Mouse (Mus musculus) liver, adult (tissue): ENCODE results near the gene Slc1a1.

Source experiments
- GATA4 ChIP-seq: IDR thresholded peaks from 2 replicates; pipeline ENCODE4 v1.6.1; 2014; ENCODE audit warnings: mild to moderate bottlenecking, low read length; ENCODE audit not compliant: insufficient replicate concordance

The Slc1a1 gene

GRCm38 (mm10) chr19:28834798-28835499, at the start of gene Slc1a1:
TSS of gene Slc1a1 (plus strand) at chr19:28835049.
- TF ChIP-seq GATA4: no peak

DNA sequence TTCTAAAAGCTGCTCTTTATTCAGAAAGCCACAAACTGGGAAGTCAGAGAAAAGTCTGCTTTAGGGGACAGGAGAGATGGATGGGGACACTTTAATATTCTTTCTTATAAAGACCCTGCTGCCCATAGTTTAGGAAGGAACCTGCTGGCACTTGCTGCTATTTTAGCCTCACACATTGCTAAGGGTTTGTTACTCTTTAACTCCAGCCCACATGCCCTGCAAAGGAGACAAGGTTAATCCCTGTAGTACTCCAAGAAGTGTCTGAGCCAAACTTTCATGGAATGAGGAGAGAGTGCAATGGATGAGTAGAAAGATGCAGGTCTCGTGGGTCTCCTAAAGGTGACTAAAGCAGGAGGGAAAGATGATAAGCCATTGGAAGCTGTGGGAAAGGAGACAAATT, 44.7 kb upstream of the Slc1a1 start:
- no peak for TF ChIP-seq GATA4

DNA sequence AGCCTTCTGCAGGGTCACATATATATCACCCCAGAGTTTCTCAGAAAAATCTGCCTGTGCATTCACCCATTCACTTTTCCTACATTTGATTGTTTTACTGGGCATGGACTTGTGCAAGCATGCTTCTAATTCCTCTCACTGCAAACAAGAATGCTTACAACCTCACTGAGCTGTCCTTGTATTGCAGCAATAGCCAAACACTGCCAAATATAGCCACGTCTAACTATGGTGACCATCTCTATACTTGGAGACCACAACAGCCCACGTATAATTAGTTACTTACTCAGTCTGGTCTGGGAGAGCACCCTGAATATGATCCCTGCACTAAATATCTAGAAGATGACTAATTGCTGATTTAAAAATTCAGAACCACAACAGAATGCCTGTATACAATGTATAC, 41.5 kb upstream of the Slc1a1 start:
- no peak for TF ChIP-seq GATA4

- TF ChIP-seq GATA4: no peak
Measured at GRCm38 (mm10) chr19:28796146-28796848, 38.6 kb upstream of the Slc1a1 start.

DNA sequence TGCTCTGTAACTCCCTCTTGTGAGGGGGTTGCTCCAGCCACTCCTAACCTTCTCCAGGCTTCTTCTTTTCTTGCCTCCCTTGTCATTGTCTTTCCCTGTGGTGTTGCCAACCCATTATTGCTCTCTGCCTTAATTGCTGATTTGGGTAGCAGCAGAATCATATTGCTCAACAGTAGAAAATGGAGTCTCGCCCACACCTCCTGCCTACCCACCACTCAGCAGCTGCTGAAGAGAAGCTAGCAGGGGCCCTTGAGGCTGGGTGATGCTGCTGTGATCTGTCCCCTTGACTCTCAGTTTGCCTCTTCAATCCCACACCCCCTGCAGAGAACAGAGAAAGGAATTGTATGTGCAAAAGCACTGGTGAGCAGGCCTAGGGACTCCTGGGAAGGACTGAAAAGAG, 37.9 kb upstream of the Slc1a1 start:
- TF ChIP-seq GATA4: no peak

DNA sequence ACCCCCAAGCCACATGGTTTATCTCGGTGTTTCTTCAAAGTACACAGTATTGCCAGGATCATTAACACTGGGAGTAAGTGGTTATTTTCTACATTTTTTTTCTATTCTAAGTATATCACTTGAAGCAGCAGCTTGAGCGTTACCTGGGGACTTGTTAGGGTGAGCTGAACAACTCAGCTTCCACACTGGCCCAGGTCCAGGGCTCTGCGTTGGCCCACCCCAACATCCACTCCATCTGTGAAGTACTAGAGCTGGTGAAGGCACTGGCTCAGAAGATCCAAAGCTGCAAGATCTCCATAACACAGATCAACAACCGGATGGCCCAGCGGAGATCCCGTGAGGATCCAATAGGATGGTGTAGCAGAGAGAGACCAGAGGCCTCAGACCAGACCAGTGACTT, 37.2 kb upstream of the Slc1a1 start:
- no peak for TF ChIP-seq GATA4

GRCm38 (mm10) chr19:28800448-28800847, 34.4 kb upstream of the Slc1a1 start:
- TF ChIP-seq GATA4: no peak

DNA sequence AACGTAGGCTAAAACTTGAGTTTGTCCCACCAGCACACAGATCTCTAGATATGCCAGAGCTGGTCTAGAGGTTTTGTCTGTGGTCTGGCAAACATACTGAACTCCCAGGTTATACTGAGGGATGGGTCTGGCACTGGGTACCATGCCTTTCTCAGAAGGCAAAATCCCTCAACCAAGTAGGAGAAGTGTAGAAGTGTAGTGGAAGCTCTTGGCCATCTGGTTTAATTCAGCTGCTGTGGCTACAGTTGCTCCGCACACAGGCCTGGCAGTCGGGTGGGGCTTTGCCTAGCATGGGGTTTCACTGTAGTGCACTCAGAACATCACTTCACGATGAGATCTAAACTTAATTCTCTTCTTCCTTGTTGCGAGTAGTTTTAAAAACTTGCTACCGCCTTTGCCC, 28.6 kb upstream of the Slc1a1 start:
- TF ChIP-seq GATA4: no peak

DNA sequence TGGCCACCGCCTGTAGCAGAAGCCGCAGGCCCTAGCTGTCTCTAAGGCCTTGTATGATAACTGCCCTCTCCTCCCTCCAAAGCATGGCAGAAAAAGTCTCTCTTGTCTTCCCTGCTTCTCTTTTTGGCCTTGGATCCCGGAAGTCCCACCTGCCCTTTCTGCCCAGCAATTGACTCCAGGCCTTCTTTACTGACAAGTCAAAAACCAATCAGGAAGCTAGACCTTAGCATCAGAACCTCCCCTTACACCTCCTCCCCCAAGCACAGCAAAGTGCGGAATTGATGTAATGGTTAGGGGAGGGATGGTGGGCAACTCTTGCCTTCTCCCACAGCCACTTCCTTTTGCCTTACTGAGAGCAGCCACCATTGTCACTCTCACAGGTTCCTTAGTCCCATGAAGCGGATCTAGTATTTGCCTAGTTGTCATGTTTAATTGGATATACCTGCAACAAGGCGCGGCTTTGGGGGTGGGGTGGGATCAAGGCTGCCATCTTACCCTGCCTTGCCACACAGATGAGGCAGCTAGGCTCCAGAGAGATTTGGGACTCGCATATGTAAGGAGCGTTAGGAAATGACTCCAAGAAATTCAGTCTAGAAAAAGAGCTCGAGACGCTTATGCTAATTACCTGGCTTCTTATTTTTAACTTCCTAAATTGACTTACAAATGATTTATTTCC, 27.9 kb upstream of the Slc1a1 start:
- no peak for TF ChIP-seq GATA4

DNA sequence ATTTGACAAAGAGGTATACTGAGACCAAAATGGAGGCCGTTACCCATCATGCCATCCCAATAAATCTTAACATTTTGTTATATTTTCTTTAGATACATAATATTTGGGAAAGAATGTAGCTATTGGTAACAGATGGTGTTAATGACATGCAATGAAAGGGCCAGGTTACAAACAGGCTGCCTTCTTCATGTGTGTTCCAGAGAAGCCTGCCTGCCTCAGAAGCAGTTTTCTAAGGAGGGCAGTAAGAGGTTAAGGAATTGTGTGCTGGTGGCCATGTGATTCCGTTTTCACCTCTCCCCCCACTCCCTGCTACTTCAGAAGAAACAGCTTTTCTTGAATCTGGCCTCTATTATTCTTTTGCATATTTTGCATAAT, 27.4 kb upstream of the Slc1a1 start:
- no peak for TF ChIP-seq GATA4

DNA sequence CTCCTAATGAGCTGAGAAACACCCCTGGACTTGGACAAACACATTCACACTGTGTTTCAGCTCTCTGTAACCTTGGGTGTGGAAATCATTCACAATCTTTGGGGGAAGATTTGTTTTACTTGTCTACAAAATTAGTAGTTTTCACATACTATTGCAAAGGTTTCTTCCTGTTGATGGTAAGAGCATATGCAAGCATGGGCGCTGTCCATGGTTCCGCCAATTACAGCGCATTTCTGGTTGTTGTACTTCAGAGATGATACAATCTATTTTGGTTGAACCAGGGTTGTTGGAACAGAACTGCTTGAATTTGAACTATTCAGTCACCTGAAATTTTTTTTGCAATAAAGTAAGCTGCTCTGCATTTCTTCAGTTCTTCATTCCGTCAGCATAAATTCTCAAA, 16.6 kb upstream of the Slc1a1 start:
- TF ChIP-seq GATA4: no peak

GRCm38 (mm10) chr19:28827697-28828328, 7.0 kb upstream of the Slc1a1 start:
- TF ChIP-seq GATA4: no peak

GRCm38 (mm10) chr19:28831324-28831723, 3.5 kb upstream of the Slc1a1 start:
- no peak for TF ChIP-seq GATA4

- TF ChIP-seq GATA4: no peak
Measured at GRCm38 (mm10) chr19:28832605-28833004, 2.2 kb upstream of the Slc1a1 start.

DNA sequence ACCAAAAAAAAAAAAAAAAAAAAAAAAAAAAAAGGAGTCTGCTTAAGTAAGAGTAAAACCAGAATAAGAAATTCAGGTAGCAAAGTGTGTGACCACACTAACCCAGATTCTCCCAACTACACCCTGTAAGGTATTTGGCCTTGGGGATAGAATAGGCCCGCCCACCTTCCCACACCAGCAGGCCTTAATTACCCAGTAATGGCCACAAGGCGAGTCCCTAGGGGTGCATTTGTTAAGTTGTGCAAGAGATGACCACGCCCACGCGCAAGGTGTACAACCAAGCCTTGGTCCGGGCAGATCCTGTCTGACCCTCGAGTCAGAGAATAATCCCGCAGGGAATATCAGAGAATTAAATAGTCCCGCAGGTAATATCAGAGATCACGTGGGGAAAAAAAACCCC, 461 bp upstream of the Slc1a1 start:
- no peak for TF ChIP-seq GATA4

GRCm38 (mm10) chr19:28835500-28835864, 633 bp downstream of the Slc1a1 start:
- no peak for TF ChIP-seq GATA4
